Mouse (Mus musculus) forebrain, embryonic 16.5 days (tissue): ENCODE measurements around the gene Drd4. TPM values are rescaled to one million over a fixed set of nuclear protein-coding genes. Genes with fewer than 3 reads are reported as not detected.
A peak's percentile ranks its signal among the peaks of the same experiment; 100 is the strongest.

Experiments used
- ATAC-seq: fragments of 200-750 bp; cut with Nextera tagmentation; 2 replicates; pipeline ENCODE4 v1.8.0; 2017; ENCODE audit warnings: mild to moderate bottlenecking, moderate library complexity
- H3K27ac ChIP-seq: fragments of 300-500 bp; sonication (generic); 2 replicates; pipeline ENCODE4 v1.5.1; 2014; ENCODE audit warnings: low read length, control low read depth
- H3K27me3 ChIP-seq: fragments of 300-500 bp; sonication (generic); replicated peaks from 2 replicates; pipeline ENCODE4 v1.6.1; 2014; ENCODE audit warnings: low read length; ENCODE audit not compliant: control insufficient read depth, insufficient read depth
- H3K36me3 ChIP-seq: fragments of 300-500 bp; sonication (generic); 2 replicates; pipeline ENCODE4 v1.6.1; 2014; ENCODE audit not compliant: control insufficient read depth, insufficient read depth
- H3K4me1 ChIP-seq: fragments of 300-500 bp; sonication (generic); replicated peaks from 2 replicates; pipeline ENCODE4 v1.6.1; 2014; ENCODE audit warnings: low read length; ENCODE audit not compliant: control insufficient read depth, insufficient read depth
- H3K4me2 ChIP-seq: fragments of 300-500 bp; sonication (generic); 2 replicates; pipeline ENCODE4 v1.6.1; 2014; ENCODE audit warnings: mild to moderate bottlenecking, low read length, control low read depth
- H3K4me3 ChIP-seq: fragments of 300-500 bp; sonication (generic); replicated peaks from 2 replicates; pipeline ENCODE4 v1.5.1; 2014; ENCODE audit warnings: mild to moderate bottlenecking, low read length, control low read depth
- H3K9ac ChIP-seq: fragments of 300-500 bp; sonication (generic); replicated peaks from 2 replicates; pipeline ENCODE4 v1.6.1; 2014; ENCODE audit warnings: low read depth, low read length, control low read depth
- H3K9me3 ChIP-seq: fragments of 300-500 bp; sonication (generic); 2 replicates; pipeline ENCODE4 v1.6.1; 2016; ENCODE audit warnings: low read length; ENCODE audit not compliant: control insufficient read depth
- WGBS: fragments of 180-500 bp; shearing (Covaris S2); extraction: QIAGEN DNeasy Blood & Tissue Kit; methylation state at CpG from one replicate; pipeline ENCODE4 v1.1.7; 2014; 5-methylcytosine and 5-hydroxymethylcytosine counted together
- polyA plus RNA-seq: library from polyadenylated mRNA; unstranded; fragments of >200 nt; fragmentation: Nextera tagmentation; extraction: Ambion mirVana; gene quantifications from 2 replicates; pipeline ENCODE4 v1.2.1, GENCODE M21; 2015

The Drd4 gene
- polyA plus RNA-seq, 1 experiment from 2014 or later: 0.52 TPM

DNA sequence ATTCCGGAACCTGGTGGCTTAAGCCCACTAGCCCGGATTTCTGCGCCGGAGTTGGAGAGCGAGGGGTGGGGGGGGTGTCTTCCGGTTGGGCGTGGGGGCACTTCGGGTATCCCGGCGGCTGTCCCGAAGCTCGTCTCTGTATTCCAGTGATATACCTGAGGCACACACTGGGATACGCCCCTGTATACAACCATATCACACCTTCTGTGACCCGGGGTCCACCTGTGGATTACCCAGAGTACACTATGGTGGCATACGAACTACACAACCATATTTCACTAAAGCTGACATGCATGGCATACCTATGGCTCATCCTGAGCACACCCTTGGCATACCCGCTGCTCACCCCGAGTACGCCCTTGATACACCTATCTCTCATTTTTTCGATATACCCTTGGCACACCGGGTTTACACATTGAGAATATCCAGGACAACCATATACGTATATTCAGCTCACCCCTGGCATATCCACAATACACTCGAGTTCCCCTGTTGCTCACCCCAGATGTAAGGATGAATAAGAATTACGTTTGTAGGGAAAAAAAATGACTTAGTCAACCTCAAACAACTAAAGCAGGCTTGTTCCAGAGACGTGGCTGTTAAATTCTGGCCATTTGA, 36.7 kb downstream of the Drd4 start:
- ATAC-seq: peak; percentile 15
- peak overlapping the region; percentile 81 for H3K4me3 ChIP-seq
- H3K36me3 ChIP-seq: peaks cover 11% of the 10 kb centered on the region
- peak overlapping the region; percentile 99 for H3K27ac ChIP-seq
- 15% methylated on average over 24 of the region's 24 CpGs for WGBS
- no peaks in the 10 kb centered on the region for H3K27me3 ChIP-seq
- peak overlapping the region; percentile 88 for H3K9ac ChIP-seq
- H3K4me2 ChIP-seq: peak overlapping the region; percentile 59
- peaks cover 31% of the 10 kb centered on the region for H3K4me1 ChIP-seq
- no peaks in the 10 kb centered on the region for H3K9me3 ChIP-seq

DNA sequence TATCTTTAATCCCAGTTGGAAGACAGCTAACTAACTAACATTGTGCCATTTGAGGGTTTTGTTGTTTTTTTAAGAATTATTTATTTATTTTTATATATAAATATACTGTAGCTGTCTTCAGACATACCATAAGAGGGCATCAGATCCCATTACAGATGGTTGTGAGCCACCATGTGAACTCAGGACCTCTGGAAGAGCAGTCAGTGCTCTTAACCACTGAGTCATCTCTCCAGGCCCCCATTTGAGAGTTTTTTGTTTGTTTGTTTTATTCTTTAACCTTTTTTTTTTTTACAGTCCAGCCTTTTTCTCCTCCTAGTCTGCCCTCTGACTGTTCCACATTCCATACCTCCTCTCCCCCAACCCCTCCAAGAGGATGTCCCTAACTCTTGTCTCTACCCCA, 38.9 kb downstream of the Drd4 start:
- H3K4me2 ChIP-seq: no peak overlapping the region
- H3K36me3 ChIP-seq: peaks cover 9% of the 10 kb centered on the region
- peaks cover 22% of the 10 kb centered on the region for H3K4me1 ChIP-seq
- ATAC-seq: no peak
- no peak overlapping the region for H3K27ac ChIP-seq
- no peak overlapping the region for H3K9ac ChIP-seq
- H3K4me3 ChIP-seq: no peak overlapping the region
- H3K9me3 ChIP-seq: no peaks in the 10 kb centered on the region
- H3K27me3 ChIP-seq: no peaks in the 10 kb centered on the region

DNA sequence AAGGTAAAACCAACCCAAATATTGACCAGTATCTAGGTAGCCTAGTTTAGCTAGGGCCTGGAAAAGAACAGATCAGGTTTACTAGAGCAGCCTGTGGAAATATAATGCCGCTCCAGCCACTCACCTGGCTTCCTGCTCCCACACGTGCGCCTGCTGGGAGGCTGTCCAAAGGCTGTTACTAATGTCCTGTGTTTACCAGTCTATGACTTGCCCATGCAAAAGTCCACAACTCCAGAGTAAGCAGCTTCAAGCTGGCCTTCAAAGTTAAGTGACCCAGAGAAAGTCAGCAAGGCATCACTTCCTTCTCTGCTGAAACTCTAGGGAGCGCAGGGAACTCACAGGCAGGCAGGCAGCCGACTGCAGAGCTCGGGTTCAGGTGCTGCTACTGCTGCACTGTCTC, 40.2 kb downstream of the Drd4 start:
- H3K9ac ChIP-seq: no peak overlapping the region
- H3K27me3 ChIP-seq: no peaks in the 10 kb centered on the region
- WGBS: 78% methylated on average over 6 of the region's 6 CpGs
- H3K27ac ChIP-seq: no peak overlapping the region
- H3K9me3 ChIP-seq: no peaks in the 10 kb centered on the region
- peaks cover 9% of the 10 kb centered on the region for H3K4me1 ChIP-seq
- no peak overlapping the region for H3K4me3 ChIP-seq
- H3K36me3 ChIP-seq: peaks cover 9% of the 10 kb centered on the region
- no peak for ATAC-seq
- no peak overlapping the region for H3K4me2 ChIP-seq

DNA sequence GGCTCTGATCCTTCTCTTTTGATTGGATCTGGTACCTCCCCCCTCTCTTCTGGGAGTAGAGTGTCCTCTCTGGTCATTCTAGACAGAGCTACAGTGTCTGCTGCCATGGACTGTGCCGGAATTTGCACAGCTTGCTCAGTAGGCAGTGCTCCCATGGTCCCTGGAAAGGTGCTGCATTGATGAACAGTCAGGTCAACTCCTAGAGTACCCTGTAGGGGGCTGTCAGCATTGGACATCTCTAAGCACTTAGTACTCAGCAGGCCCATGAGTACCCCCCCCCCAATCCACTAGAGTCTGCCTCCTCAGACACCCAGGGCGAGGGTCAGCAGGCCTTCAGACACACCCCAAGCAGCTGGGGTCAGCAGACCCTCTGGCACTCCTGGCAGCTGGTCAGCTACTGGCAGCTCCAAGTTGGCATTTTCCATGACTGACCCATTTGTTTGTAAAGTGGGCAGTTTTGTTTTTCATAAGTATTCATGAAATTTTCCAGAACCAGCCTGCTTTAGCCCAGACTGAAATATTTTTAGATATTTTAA, 43.3 kb downstream of the Drd4 start:
- H3K4me2 ChIP-seq: no peak overlapping the region
- peaks cover 9% of the 10 kb centered on the region for H3K36me3 ChIP-seq
- H3K4me1 ChIP-seq: peaks cover 5% of the 10 kb centered on the region; the same call in 1 of the 2 replicates
- H3K4me3 ChIP-seq: no peak overlapping the region
- no peak overlapping the region for H3K9ac ChIP-seq
- WGBS: 87% methylated on average over 2 of the region's 2 CpGs
- no peaks in the 10 kb centered on the region for H3K9me3 ChIP-seq
- 0 out of 2 replicates have a peak, but pooled peaks cover 3% of the 10 kb centered on the region for H3K27me3 ChIP-seq
- no peak for ATAC-seq
- H3K27ac ChIP-seq: no peak overlapping the region

DNA sequence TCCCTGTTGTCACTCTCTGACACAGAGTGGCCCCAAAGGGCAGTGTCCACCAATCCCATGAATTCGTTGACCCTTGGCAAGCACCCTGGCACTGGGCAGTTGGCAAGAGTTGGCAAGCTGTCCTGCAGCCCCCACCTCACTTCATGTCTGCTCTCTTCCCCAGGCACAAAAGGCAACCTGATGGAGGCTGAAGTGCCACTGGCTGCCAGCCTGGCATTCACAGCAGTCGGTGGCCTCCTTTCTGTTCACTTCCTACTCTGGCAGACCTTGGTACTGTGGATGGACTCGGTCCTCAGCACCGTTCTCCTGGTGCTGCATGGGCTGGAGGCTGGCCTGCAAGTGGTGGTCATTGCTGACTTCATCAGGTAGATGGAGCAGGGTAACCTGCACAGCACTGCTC, 43.9 kb downstream of the Drd4 start:
- WGBS: 91% methylated on average over 4 of the region's 4 CpGs
- Histone ChIP-seq H3K36me3 (peaks cover 9% of the 10 kb centered on the region), H3K9me3 (no peaks in the 10 kb centered on the region), H3K4me1 (peaks cover 5% of the 10 kb centered on the region; the same call in 1 of the 2 replicates), H3K4me2 (no peak overlapping the region), H3K27ac (no peak overlapping the region), H3K4me3 (no peak overlapping the region), H3K27me3 (0 out of 2 replicates have a peak, but pooled peaks cover 3% of the 10 kb centered on the region), H3K9ac (no peak overlapping the region)
- ATAC-seq: no peak

DNA sequence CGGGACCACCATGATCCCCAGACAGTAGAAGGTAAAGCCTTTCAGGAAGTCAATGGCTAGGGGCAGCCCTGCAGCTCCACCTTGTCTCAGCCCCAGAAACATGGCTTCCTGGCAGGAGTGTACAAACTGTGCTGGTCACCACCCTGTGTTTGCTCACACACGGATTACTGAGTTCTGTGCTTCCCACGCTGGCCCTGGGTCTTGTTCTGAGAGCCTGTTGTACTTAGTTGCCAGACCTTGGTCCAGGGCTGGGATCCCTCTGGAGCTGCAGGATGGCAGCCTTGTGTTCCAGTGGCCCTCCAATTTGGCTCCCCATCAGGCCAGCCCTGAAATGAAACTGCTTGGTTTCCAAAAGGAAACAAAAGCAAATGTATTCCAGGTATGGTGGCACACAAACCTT, 44.5 kb downstream of the Drd4 start:
- no peak overlapping the region for H3K4me3 ChIP-seq
- H3K27ac ChIP-seq: no peak overlapping the region
- H3K4me2 ChIP-seq: no peak overlapping the region
- H3K9ac ChIP-seq: no peak overlapping the region
- no peaks in the 10 kb centered on the region for H3K9me3 ChIP-seq
- no peak for ATAC-seq
- H3K4me1 ChIP-seq: peaks cover 5% of the 10 kb centered on the region; the same call in 1 of the 2 replicates
- H3K27me3 ChIP-seq: 0 out of 2 replicates have a peak, but pooled peaks cover 3% of the 10 kb centered on the region
- 81% methylated on average over 3 of the region's 3 CpGs for WGBS
- peaks cover 9% of the 10 kb centered on the region for H3K36me3 ChIP-seq

DNA sequence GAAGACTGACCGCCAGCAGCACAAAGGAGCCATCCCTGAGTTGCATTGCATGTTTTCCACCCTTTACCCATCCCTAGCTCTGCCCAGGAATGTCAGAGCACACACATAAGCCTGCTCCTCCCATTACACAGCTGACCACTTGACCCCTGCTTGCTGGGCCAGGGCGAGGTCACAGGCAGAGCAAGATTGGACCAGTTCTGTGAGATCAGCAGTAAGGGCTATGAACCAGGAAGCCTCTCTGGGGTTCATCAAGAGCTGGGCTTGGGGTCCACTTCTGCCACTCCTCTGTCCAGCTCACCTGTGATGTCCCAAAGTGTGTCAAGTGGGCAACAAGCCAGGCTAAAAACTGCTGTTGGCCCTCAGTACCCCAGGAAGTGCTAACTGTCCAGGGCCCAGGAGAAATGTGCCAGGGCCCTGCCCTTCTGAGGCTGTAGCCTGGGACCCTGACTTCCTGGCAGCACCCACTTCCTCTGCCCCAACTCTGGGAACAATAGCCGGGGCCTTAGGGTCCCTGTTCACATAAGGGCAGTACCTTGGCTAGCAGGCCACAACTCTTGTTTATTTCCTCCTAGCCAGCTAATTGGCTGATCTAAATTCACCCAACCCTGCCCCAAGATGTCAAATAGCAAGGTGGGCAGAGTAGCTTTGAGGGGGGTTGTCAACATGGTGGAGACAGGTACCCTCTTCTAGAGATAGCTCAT, 46.1 kb downstream of the Drd4 start:
- Histone ChIP-seq H3K9me3 (no peaks in the 10 kb centered on the region), H3K4me3 (no peak overlapping the region), H3K4me2 (no peak overlapping the region), H3K4me1 (peaks cover 5% of the 10 kb centered on the region; the same call in 1 of the 2 replicates), H3K36me3 (peaks cover 7% of the 10 kb centered on the region), H3K27me3 (0 out of 2 replicates have a peak, but pooled peaks cover 3% of the 10 kb centered on the region), H3K9ac (no peak overlapping the region), H3K27ac (no peak overlapping the region)
- ATAC-seq: no peak
- WGBS: 93% methylated on average over 3 of the region's 3 CpGs

DNA sequence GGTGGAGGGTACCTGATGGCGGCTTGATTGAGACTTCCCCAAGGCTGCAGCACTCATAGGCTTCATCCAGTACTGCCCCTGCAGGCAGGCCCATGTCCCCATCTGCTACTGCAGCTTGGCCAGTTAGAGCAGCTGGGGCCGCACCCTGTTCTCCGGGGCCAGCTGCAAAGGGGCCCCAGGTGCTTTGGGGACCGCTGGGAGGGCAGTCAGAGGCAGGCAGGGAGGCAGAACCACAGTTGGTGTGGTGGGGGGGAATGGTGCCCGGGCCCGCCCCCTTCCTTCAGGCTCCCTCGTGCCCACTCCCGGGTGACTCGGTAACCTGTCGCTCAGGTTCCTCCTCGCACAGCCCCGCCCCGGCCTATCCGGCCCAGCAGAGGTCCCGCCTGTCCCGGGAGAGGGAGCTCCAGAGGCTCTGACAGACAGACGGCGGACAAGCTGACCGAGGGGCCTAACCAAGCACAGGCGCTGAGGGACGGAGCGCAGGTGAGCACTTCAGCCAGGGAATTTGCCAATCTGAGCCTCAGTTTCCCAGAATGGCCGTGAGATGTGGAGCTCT, 46.8 kb downstream of the Drd4 start, which contains the start of gene Eps8l2:
Eps8l2 (plus strand) TSS at position 305 of the 556 bp plus-strand sequence.
- Histone ChIP-seq H3K9me3 (no peaks in the 10 kb centered on the region), H3K4me1 (peaks cover 5% of the 10 kb centered on the region; the same call in 1 of the 2 replicates), H3K9ac (peak within 1 kb of the TSS; percentile 30; the same call in 1 of the 2 replicates), H3K4me2 (no peak within 1 kb of the TSS), H3K4me3 (no peak within 1 kb of the TSS), H3K36me3 (no peaks in the 10 kb centered on the region), H3K27ac (no peak within 1 kb of the TSS), H3K27me3 (0 out of 2 replicates have a peak, but pooled peaks cover 3% of the 10 kb centered on the region)
- WGBS: 6% methylated on average over 23 of the region's 23 CpGs
- no peak for ATAC-seq
